Mouse (Mus musculus) erythroid progenitor cell, adult 5-6 weeks (primary cell): Measurements from ENCODE around the gene Cog6. TPM values are rescaled to one million over a fixed set of nuclear protein-coding genes. Genes with fewer than 3 reads are reported as not detected.

Experiments
- ATAC-seq: replicated peaks from 2 replicates; pipeline ENCODE4 v1.8.0; 2016; ENCODE audit warnings: moderate number of reproducible peaks, mild to moderate bottlenecking, moderate TSS enrichment, inconsistent platforms; ENCODE audit not compliant: poor library complexity, low FRiP score, severe bottlenecking
- total RNA-seq, 2 experiments: library from RNA; stranded (forward) in 1 of 2; stranded (reverse) in 1 of 2; fragments of 150-400 nt in 1 of 2; fragments of 186-747, 209-891 nt in 1 of 2; gene quantifications; 2 replicates each; pipeline versions ENCODE4 v1.2.3 to v1.2.4; 2015 to 2017; ENCODE audit warnings: low replicate concordance in 2 of 2

The Cog6 gene
- total RNA-seq, 2 experiments from 2014 or later, result 5.4 to 10.7 TPM

DNA sequence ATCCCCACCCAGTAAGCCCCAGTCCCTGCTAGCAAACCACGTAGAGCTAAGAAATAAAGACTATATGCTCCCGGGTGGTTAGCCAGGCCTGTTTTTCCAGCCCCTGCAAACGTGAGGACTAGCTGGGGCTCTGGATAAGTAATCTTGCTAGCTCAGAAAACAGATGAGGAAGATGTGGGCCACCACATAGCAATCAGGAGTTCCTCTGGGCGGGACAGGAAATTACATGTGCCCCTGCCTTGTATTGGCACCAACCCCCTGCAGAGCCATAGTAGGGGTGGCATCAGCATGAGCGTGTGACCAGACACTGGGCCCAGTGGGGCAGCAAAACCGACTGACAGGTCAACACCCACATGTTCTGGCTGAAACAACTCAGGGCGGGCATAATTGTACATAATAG, 44.1 kb downstream of the Cog6 start:
- no peak for ATAC-seq

- no peak for ATAC-seq
Measured at GRCm38 (mm10) chr3:52967046-52967445, 50.0 kb downstream of the Cog6 start.

DNA sequence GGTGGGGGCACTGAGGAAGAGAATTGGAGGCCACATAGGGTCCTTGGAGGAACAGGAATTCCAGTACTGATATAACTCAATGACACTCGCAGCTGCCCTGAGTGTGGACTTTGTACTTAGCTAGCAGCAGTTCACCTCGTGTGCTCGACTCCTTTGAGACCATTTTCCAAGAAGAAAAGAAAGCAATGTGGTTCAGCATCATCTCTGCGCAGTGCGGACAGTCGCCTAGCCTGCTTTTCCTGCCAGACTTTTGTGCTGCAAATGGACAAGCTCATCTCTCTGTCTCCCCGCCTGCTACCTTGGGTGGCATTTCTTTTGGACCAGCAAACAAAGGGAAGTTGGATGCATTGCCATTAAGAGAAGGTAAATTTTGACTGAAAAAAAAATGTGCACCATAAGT, 52.8 kb downstream of the Cog6 start:
- no peak for ATAC-seq

GRCm38 (mm10) chr3:52963441-52963840, 53.6 kb downstream of the Cog6 start:
- ATAC-seq, result no peak

GRCm38 (mm10) chr3:52962391-52962790, 54.6 kb downstream of the Cog6 start:
- no peak for ATAC-seq

- no peak for ATAC-seq
Measured at GRCm38 (mm10) chr3:52961661-52962060, 55.4 kb downstream of the Cog6 start.

DNA sequence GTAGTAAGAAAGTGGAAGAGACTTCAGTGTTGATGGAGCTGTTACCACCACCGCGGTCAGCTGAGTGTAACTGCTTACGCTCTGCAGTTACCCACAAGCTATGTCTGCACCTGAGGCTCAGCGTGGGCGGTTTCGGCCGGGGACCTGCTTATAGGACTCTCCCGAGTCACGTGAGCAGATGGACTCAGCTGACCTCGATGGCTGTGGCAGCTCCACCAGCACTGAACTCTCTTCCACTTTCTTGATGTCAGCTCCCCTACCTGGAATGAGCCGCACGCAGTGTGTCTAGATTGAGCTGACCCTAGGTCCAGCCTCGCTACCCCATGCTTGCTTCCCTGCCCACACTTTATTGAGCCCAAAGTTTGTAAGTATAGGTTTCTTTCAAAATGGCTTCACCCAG, 56.1 kb downstream of the Cog6 start:
- no peak for ATAC-seq

GRCm38 (mm10) chr3:52958444-52959120, 58.5 kb downstream of the Cog6 start:
- ATAC-seq, result no peak

DNA sequence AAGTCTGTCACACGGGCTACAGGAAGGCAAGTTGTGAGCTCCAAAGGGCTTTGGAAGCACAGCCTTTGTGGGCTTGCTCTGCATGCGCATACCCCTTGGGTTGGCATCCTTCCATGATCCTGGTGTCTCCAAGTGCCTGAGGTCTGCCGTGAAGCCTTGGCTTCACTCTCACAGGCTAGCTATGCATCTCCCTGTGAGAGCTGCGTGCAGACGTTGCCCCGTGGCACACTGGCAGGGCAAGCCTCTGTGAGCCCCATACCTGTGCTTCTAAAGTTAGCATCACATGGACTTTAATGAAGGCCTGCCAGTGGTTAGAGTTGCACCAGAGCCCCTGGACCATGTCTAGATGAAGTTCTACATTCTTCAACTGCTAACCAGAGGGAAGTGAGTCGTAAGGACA, 59.2 kb downstream of the Cog6 start:
- ATAC-seq, result no peak

DNA sequence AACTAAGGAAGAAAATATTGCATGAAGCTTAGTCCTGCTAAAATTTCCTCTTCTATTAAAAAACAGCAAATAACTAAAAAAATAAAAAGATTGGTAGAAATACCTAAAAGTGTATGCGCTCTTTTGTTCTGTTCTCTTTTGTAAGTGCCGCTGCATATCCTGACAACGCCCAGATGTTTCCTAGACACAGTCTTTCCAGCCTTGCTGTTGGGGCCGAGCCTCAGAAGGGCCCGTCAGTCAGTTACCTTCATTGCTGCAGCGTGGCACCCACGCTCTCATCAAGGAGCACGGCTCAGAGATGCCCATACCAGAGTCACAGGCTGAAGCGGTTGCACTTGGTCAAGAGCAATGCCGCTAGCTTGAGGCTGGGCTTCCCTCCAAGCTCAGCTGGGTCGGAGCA, 60.8 kb downstream of the Cog6 start:
- no peak for ATAC-seq

DNA sequence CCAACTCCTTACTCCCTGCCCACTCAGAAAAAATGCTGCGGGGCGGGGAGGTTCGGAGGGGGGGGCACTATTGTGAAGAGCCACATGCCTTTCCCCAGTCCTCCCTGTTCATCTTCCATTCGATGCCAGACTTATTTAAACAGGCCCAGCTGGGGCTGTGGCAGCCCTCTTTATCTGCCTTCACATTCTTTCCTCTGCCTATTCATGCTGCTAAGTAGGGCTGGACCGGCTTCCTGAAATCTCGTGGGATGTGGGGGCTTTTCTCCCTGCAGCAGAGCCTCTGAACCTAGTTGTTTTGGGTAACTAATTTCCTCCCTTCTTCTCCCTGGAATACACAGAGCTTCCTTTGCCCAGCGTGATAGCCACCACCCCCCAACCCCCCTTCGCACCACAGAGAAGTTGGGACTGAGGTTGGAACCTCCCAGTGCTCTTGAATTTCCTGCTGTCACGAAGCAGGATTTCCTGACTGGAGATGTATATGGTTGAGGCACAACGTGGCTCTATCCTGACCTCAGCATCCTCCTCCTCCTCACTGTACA, 61.5 kb downstream of the Cog6 start:
- ATAC-seq, result no peak

DNA sequence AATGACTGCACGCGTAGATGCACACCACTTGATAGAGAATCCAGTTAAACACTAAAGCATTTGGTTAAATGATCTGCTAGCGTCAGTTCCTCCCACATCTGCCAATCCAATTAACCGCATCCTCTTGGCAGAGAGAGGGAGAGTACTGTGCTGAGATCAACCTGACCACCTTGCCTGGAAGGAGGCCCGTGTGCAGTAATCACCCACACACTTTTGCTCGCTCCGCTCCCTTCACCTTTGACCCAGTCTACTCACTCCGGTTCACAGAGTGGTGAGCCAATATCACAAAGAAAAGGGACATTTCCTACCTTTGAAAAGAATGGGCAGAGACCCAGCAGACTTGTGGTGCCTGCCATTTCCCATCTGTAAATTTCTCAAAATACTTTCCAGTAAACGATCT, 62.4 kb downstream of the Cog6 start:
- ATAC-seq, result no peak

- ATAC-seq, result no peak
Measured at GRCm38 (mm10) chr3:52953831-52954230, 63.2 kb downstream of the Cog6 start.

DNA sequence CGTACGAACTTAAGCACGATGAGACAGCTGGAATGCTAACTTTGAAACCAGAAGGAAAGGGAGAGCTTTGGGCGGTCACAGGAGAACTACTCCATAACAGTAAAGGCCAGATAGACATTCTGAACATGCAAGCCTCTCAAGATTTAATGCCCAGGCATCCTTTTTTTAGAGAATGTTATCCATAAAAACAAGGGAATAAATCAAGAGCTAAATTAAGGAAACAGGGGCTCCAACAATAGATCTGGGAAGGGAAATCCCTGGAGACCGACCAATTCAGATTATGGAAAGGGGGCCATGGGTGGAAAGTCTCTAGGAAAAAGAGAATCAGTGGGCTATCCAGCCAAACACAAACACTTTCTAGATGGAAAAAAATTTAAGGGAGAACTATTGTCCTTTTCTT, 68.2 kb downstream of the Cog6 start:
- no peak for ATAC-seq

DNA sequence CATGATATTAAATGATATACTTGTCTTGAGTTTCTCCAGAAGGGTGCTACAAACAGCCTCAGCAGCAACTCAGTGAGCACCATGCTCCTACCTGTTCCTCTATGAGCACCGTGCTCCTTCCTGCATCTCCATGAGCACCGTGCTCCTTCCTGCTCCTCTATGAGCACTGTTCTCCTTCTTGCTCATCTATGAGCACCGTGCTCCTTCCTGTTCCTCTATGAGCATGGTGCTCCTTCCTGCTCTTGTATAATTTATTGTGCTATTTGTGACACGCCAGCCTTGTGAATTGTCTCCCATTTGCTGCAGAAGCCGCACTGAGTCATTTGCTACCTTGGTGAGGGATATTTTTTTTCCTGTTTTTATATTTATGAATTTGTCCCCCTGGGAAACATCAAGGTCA, 69.6 kb downstream of the Cog6 start:
- ATAC-seq, result no peak

GRCm38 (mm10) chr3:52940832-52941468, 76.1 kb downstream of the Cog6 start:
- no peak for ATAC-seq

DNA sequence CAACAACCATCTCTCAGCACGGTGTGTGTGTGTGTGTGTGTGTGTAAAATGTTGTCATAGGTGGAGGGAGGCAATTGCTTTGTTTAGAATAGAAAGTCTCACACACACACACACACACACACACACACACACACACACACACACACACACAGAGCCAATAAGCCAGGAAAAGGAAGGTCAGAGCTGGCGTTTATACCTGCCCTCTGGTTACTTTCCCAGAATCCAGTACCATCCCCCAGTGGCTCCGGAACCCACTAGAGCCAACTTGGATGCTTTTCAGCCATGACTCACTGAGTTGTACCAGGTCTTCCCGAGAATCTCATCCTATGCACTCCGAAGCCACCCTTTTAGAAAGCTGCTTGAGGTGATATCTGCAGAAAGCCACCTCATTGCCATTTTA, 78.6 kb downstream of the Cog6 start:
- no peak for ATAC-seq

- no peak for ATAC-seq
Measured at GRCm38 (mm10) chr3:52937739-52938306, 79.2 kb downstream of the Cog6 start.

DNA sequence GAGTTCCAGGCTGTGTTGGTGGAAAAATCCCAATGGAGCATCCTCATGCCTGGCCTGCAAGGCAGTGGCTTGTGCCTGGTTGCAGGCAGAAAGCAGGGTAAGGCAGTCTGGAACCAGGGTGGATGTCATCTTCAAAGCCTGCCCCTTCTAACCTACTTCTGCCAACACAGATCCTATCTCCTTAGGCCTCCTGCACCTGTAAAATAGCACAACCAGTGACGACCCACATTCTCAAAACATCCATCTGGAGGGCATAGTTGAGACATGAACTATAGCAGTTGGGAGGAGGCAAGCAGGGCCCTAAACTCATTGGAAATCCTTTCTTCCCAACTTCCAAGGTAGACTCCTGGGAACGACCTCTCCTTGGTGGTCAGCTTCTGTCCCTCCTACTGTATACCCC, 85.1 kb downstream of the Cog6 start:
- ATAC-seq, result no peak
